Mouse (Mus musculus): ENCODE data around the gene Mybpc1.

The Mybpc1 gene

DNA sequence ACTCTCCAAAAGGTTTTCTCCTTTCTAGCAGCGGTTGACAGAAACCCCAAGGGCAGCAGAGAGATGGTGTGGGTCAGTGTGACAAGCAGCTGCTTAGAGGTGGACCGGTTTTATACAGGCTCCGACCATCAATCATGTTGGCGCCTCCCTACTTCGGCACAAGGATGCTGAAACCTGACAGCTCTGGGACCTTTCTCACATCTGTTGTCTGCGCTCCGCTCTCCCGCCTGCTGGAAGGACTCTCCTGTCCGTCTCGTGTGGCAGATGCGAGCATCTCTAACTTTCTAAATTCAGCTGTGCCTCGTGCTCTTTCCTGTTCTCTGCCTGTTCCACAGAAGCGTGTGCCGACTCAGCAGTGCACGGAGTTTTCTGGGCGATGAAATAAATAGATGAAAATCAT is at the start of gene Mybpc1:
Gene Mybpc1, minus strand, starts transcription at position 210 of the 400 bp plus-strand sequence.
- WGBS = 49% methylated on average over 16 of the region's 16 CpGs

DNA sequence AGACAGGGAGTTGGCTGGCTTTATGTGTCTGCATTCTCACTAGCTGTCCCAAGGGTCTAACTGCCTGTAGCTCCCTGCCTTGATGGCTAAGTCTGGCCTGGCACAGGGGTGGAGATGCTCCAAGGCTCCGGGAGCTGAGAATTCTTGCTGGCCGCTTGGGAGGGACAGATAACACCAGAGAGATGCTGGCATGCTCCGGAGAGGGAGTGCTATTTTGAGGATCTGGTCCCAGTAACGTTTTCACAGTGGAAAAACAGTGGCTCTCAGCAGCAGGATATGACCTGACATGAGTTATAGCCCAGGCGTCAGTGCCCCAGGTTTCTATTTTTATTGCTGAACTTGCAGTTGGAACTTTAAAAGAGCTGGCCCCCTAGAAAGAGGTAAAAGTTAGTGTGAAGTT is 40.5 kb upstream of the Mybpc1 start:
- 71% methylated on average over 5 of the region's 5 CpGs for WGBS

DNA sequence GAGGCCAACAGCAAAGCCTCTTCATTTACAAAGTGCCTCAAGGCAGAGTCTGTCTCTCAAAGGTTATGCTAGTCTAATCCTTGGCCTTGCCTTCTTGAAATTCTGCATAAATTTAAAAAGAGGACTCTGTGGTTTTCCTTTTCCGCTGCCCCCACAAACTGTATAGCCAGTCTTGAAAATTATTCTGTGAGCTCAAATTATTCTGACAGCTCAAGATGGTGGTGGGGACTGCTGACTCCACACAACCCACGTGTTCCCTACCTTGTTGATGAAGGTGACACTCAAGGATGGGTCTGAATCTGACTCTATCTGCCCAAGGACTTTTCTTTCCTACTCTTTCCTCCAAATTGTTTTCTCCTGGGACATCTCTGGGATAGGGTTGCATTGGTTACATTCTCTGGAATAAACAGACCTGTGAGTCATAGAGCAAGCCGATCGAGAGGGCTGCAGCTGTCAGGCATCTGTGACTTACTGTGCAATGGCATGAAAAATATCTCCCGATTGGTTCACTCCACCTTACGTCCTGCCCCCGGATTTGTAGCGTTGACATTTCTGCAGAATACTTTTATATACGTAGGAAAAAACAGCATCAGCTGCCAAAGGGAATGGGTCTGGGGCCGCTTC is 26.5 kb upstream of the Mybpc1 start:
- 79% methylated on average over 10 of the region's 10 CpGs for WGBS

DNA sequence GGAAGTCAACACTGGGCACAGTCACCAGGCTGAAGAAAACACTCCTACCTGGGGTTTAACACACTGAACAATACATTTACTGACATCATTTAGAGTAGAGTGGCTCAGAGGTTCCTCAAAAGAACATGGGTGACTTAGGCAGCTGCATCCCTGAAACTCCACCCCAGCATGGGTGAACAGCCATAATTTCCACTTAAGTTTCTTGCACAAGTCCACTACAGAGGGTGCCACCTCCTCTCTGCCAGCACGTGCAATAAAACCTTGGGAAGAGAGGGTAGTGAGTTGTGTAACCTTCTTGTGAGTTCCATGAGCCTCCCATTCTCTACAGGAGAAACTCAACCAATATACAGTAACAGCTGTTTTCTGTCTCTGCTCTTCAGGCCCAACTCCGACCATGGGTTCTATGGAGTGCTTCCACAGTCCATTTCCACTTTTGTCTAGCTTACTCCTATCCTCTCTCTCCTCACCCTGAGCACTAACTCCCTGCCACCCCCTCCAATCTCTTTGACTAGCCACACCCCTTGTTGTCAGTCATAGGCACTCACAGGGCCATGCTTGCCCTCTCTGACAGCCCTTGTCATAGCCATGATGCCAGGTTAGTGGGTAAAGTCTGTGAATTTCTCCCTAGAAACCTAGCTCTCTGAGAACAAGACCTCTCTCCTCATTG is 25.8 kb upstream of the Mybpc1 start:
- WGBS = 85% methylated on average over 2 of the region's 2 CpGs

- WGBS = 51% methylated on average over 4 of the region's 4 CpGs
These were observed 22.1 kb upstream of the Mybpc1 start for GRCm38 (mm10) chr10:88627052-88627451.

DNA sequence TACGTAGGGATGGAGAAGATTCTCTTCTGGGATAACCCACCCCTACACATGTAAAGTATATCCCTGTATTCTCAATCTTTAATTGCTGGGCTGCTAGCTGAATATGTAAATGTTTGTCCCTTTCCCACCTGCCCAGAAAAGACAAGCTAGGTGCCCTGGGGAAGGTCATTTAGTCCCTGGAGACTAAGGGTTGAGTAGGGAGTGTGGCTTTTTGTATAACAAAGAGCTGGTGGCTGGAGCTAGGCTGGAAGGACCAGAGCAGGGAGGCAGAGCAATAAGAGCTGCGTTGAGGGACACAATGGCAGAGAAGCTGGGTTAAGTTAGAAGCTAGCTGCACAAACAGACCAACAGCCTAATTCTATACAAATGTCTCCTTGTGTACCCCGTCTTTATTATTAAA is 21.2 kb upstream of the Mybpc1 start:
- 81% methylated on average over 3 of the region's 3 CpGs for WGBS

GRCm38 (mm10) chr10:88624300-88624699 is 19.3 kb upstream of the Mybpc1 start:
- WGBS = 54% methylated on average over 11 of the region's 11 CpGs

GRCm38 (mm10) chr10:88622624-88623023 is 17.7 kb upstream of the Mybpc1 start:
- 40% methylated on average over 16 of the region's 16 CpGs for WGBS

DNA sequence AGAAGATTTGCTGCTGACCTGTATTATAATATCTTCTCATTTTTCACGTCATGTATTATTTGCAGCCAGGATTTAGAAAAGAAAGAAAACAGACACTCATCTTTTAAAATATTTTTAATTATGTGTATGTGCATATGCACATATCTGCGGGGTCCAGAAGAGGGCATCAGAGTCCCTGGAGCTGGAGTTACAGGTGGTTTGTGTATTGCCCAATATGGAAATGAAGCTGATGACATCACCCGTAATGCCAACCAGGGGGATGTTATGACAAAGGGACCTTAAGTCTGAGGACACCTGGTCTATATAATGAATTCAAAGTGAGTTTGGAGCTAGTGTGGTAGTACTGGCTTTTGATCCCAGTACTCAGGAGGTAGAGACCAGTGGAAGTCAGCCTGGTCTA is 15.9 kb upstream of the Mybpc1 start:
- 96% methylated on average over 3 of the region's 3 CpGs for WGBS

GRCm38 (mm10) chr10:88613051-88613450 is 8.1 kb upstream of the Mybpc1 start:
- 96% methylated on average over 11 of the region's 11 CpGs for WGBS

DNA sequence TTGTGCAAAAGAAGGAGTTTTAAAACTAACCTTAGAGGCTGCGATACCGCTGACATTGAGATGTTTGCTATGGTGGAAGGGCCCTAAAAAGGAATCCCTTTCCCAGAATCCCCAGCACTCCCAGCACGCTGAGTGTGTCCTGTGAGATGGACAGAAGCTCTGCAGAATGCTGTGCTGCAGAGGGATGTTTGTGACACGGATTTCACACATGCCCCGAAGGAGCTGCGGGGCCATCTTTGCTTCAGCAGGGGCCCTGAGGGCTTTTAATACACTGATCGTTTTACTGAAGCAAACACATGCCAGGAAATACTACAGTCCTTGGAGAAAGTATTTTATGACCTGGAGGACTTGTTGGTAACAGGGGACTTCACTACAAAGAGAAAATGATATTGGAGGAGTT is 1.7 kb upstream of the Mybpc1 start:
- WGBS = 84% methylated on average over 7 of the region's 7 CpGs

DNA sequence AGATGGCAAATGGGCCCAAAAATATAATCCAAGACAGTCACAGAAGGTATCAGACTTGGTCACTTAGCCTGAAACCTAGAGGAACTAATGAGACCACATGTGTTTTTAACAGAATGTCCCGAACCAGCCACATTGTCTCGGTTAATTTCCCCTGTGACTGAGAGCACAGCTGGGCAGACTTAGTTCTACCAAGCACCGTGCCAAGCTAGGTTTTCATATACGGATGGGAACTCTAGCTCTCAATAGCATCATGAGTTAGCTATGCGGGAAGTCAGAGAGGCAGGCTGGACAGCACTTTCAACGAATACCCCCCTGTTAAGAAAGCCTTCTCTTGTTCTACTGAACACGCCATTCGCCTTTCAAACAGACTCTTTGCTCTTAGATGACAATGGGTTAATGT is 1.1 kb upstream of the Mybpc1 start:
- 86% methylated on average over 8 of the region's 8 CpGs for WGBS

DNA sequence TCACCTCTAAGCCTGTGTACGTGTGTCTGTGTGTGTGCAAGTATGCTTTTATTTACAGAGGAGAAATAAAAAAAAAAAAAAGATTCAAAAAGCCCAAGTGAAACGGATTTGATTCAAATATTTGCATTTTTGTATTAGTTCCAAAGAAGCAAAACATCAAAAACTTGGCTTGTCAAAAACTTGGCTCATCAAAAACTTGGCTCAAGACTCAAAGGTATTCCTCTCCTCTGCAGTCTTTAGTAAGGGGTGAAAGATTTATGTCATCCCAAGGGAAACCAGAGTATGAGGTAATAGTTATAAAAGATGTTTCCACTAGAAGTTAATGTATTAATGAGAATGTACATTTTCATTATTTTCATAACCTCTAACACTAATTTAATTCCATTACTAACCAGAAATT is 1.2 kb downstream of the Mybpc1 start:
- 58% methylated on average over 2 of the region's 2 CpGs for WGBS

GRCm38 (mm10) chr10:88603256-88603655 is 1.7 kb downstream of the Mybpc1 start:
- 55% methylated on average over 5 of the region's 5 CpGs for WGBS

- WGBS = 89% methylated on average over 7 of the region's 7 CpGs
These were observed 4.4 kb downstream of the Mybpc1 start for GRCm38 (mm10) chr10:88600591-88600990.

- WGBS = 96% methylated on average over 4 of the region's 4 CpGs
These were observed 12.6 kb downstream of the Mybpc1 start for GRCm38 (mm10) chr10:88592316-88592715.

DNA sequence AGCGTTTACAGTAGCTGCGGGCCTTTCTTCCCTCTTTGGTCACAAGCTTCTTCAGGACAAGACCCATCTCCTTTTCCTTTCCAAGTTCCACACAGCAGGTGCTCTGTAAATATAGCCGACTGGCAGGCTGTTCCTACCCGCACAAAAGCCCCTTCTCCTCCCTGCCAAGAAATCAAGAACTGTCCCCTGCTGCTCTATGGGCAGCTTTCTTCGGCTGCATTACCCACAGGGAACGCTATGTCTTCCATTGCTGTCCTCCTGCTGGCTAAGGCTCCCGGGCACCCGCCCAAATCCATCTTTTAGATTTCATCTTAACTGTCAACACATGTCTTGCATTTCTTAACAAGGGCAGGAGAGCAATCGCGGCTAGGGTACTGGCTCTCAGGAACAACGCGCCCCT is 13.9 kb downstream of the Mybpc1 start:
- WGBS = 46% methylated on average over 12 of the region's 12 CpGs

DNA sequence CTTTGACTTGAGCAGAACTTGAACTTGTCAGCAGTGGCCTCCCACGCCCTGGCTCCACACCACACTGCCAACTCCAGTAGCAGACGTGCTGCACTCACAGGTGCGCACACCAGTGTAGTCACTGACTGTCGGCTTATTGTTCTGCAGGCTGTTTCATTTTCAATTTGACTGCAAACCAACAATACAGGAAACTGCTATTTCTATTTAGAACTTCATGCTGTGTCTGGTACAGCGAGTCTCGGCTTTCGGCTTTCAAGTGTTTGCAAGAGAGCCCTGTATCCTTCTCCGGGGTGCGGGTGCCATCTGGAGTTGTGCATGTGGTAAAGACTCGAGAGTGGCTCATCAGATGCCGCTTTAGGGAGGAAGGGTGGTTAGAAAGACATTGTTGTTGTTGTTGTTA is 20.5 kb downstream of the Mybpc1 start:
- WGBS = 50% methylated on average over 11 of the region's 11 CpGs

DNA sequence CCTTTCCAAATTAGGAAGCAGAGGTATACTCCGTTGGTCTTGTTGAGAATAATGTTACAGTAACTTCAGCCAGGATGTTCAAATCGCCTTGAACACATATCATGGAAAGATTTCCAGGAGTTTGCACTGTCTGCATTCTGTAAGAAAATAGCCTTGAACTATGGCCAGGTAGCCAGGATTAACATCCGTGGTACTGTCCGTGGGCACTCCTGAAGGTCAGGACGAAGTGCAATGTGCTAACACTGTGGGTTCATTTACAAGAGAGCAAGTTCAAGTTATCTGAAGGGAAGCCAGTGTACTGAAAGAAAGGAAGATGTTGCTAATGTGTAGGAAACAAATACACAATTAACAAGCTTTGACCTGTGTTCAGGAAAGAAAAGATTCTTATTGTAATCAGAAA is 24.2 kb downstream of the Mybpc1 start:
- 83% methylated on average over 5 of the region's 5 CpGs for WGBS

GRCm38 (mm10) chr10:88578651-88579050 is 26.3 kb downstream of the Mybpc1 start:
- WGBS = 53% methylated on average over 4 of the region's 4 CpGs

- WGBS = 90% methylated on average over 8 of the region's 8 CpGs
These were observed 30.8 kb downstream of the Mybpc1 start for GRCm38 (mm10) chr10:88574115-88574635.

GRCm38 (mm10) chr10:88572123-88572522 is 32.8 kb downstream of the Mybpc1 start:
- 71% methylated on average over 5 of the region's 5 CpGs for WGBS

DNA sequence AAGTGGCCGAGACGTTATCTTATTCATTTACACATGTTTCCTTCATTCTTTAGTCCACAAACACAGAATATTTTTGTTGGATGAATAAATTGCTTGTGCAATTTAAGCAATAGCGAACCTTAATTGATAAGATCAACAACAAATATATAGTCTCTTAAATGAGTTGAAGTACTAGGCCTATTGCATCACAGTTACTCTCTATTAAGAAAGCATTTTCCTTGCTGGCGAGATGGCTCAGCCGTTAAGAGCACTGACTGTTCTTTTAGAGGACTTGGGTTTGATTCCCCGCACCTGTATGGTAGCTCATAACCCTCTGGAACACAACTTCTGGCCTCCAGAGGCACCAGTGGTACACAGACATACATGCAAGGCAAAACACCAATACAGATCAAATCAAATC is 47.9 kb downstream of the Mybpc1 start:
- WGBS = 94% methylated on average over 6 of the region's 6 CpGs
